Mouse (Mus musculus): ENCODE data around the gene 2200002J24Rik.

- no peak for TF ChIP-seq POLR2A (IDR thresholded peaks at IDR 0.05; ENCODE audit: insufficient read depth, low read length)
- TF ChIP-seq CTCF (IDR thresholded peaks at IDR 0.05; ENCODE audit: low read depth, low read length), result no peak
- TF ChIP-seq EP300 (IDR thresholded peaks at IDR 0.05; ENCODE audit: insufficient read depth, low read depth, low read length), result no peak
Measured at GRCm38 (mm10) chr7:30728214-30728613, 29.5 kb downstream of the 2200002J24Rik start.

Data from ES-Bruce4 (cell line).